Mouse (Mus musculus) gastrocnemius, adult 2 months (tissue): Measurements from ENCODE around the gene Gm12355. TPM values are rescaled to one million over a fixed set of nuclear protein-coding genes. Genes with fewer than 3 reads are reported as not detected.
A peak's percentile ranks its signal among the peaks of the same experiment; 100 is the strongest.

Experiments
- DNase-seq: peaks from one replicate; pipeline ENCODE4 v3.0.0; 2022
- H3K27ac ChIP-seq: fragments of 200-600 bp; 2 replicates; pipeline ENCODE4 v1.8.1; 2022; ENCODE audit warnings: mild to moderate bottlenecking
- H3K4me3 ChIP-seq: fragments of 200-600 bp; 2 replicates; pipeline ENCODE4 v1.8.1; 2022; ENCODE audit warnings: mild to moderate bottlenecking, moderate library complexity
- CTCF ChIP-seq: fragments of 200-600 bp; IDR thresholded peaks from 2 replicates; pipeline ENCODE4 v1.8.1; 2022; ENCODE audit warnings: antibody characterized with exemption, mild to moderate bottlenecking, moderate library complexity
- intact Hi-C: fragments of 180-260 bp; cut with DNase I; formaldehyde crosslinking; loops from one replicate; pipeline ENCODE4 v1.15.1; 2025
- total RNA-seq, 2 experiments: library from RNA; stranded (reverse); gene quantifications; 2 replicates each; pipeline ENCODE4 v1.2.3; 2021

The Gm12355 gene
- total RNA-seq, 2 experiments from 2014 or later, result 4.6 to 5.6 TPM

GRCm38 (mm10) chr11:98584629-98585177, 40.8 kb downstream of the Gm12355 start:
- Histone ChIP-seq H3K4me3 (no peak overlapping the region), H3K27ac (no peak overlapping the region)
- DNase-seq, result no peak
- intact Hi-C loops, result loop anchor here (5.0 kb wide), 1 partner anchor 32 kb away; the partner anchor contains the start of gene Zpbp2
- no peak for TF ChIP-seq CTCF

- Histone ChIP-seq H3K27ac (no peak overlapping the region), H3K4me3 (no peak overlapping the region)
- no peak for DNase-seq
- intact Hi-C loops, result no loop called here
- no peak for TF ChIP-seq CTCF
These were observed 41.3 kb downstream of the Gm12355 start for GRCm38 (mm10) chr11:98584146-98584545.

DNA sequence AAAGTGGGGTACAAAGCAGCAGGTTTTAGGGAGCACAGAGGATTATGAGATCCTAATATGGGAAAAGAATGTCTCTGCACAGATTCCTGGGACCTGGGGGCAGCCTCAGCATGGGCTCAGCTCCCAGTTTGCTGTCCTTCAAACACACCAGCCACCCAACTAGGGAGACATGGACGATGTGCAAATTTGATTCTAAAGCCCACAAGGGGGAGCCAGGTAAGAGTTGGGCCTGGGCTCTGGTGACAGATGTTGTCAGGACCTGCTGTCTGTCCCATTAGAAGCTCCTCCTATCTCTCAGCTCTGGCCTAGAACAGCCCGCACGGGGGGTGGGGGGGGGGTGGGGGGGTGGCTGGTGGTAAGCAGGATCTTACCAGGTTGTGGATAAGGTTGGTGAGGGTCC, 41.9 kb downstream of the Gm12355 start:
- no peak for DNase-seq
- Histone ChIP-seq H3K27ac (no peak overlapping the region), H3K4me3 (no peak overlapping the region)
- intact Hi-C loops, result no loop called here
- no peak for TF ChIP-seq CTCF

- DNase-seq, result no peak
- TF ChIP-seq CTCF, result no peak
- no peak overlapping the region for H3K27ac ChIP-seq
- H3K4me3 ChIP-seq, result no peak overlapping the region
- intact Hi-C loops, result no loop called here
These were observed 42.3 kb downstream of the Gm12355 start for GRCm38 (mm10) chr11:98583265-98583552.

DNA sequence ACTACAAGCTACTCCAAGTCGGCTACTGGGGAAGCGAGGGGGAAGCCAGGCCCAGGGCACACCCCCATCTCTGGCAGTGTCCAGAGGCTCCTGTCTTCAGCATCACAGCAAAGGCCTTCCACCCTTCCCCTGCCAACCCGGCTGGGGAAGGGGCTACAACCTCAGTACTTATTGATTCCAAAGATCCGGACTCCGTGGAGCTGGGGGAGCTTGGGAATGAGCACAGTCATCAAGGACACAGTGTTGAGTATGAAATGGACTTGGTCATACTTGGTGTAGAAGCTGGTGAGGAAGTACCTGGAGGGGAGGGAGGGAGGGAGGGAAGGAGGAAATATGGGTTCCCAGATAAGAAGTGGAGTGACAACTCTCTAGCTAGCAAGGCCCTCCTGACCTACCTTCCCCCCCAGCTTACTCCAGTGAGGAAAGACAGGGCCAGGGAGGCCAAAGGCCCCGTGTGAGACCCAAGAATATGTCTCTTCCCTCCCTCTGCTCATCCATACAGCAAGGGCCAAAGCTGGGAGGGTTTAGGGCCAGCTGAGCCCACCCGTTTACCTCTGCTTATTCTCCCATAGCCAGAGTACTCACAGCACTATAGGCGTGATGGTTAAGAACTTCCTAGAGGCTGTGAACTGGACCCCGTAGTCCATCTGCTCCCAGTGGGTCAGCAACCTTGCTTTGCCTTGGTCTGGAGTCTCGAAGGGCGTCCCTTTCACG, 42.8 kb downstream of the Gm12355 start:
- intact Hi-C loops, result no loop called here
- no peak overlapping the region for H3K27ac ChIP-seq
- no peak for DNase-seq
- no peak overlapping the region for H3K4me3 ChIP-seq
- no peak for TF ChIP-seq CTCF

GRCm38 (mm10) chr11:98582030-98582388, 43.5 kb downstream of the Gm12355 start:
- Histone ChIP-seq H3K27ac (no peak overlapping the region), H3K4me3 (no peak overlapping the region)
- DNase-seq, result no peak
- no peak for TF ChIP-seq CTCF
- intact Hi-C loops, result no loop called here

- TF ChIP-seq CTCF, result no peak
- Histone ChIP-seq H3K4me3 (no peak overlapping the region), H3K27ac (no peak overlapping the region)
- DNase-seq, result no peak
- intact Hi-C loops, result no loop called here
These were observed 44.0 kb downstream of the Gm12355 start for GRCm38 (mm10) chr11:98581286-98582029.

GRCm38 (mm10) chr11:98580301-98581121, 45.0 kb downstream of the Gm12355 start:
- no peak overlapping the region for H3K4me3 ChIP-seq
- H3K27ac ChIP-seq, result no peak overlapping the region
- intact Hi-C loops, result no loop called here
- no peak for TF ChIP-seq CTCF
- no peak for DNase-seq

- H3K4me3 ChIP-seq, result no peak overlapping the region
- intact Hi-C loops, result no loop called here
- no peak for TF ChIP-seq CTCF
- peak; percentile 51 for DNase-seq
- H3K27ac ChIP-seq, result peak overlapping the region; percentile 20; the same call in 1 of the 2 replicates
These were observed 47.7 kb downstream of the Gm12355 start for GRCm38 (mm10) chr11:98577776-98578175.

Other genes starting within 250 kb of the Gm12355 start
- gene Tcap, start 241.8 kb downstream of the Gm12355 start, total RNA-seq, result 1,000 to 10,000 TPM; 3,050 to 3,067 TPM
- 1 to 10 TPM; 1.8 to 5.9 TPM for gene Pnmt, start 239.2 kb downstream of the Gm12355 start, total RNA-seq
- 1 to 10 TPM; 2.2 to 3.0 TPM for gene Pgap3, start 225.2 kb downstream of the Gm12355 start, total RNA-seq
- 1 to 10 TPM; 1.6 to 1.9 TPM for gene Erbb2, start 213.2 kb downstream of the Gm12355 start, total RNA-seq
- gene Mien1, start 186.7 kb downstream of the Gm12355 start, total RNA-seq, result 10 to 100 TPM; 30.3 to 37.4 TPM
- not detected for gene Grb7, start 179.3 kb downstream of the Gm12355 start, total RNA-seq
- gene Ikzf3, start 79.6 kb downstream of the Gm12355 start, total RNA-seq, result under 1 TPM in 1 of 2 experiments, not detected in 1; 0.22 TPM
- gene Zpbp2, start 74.6 kb downstream of the Gm12355 start, total RNA-seq, result not detected
- 10 to 100 TPM; 24.5 to 25.7 TPM for gene Ormdl3, start 38.3 kb downstream of the Gm12355 start, total RNA-seq
- gene Lrrc3c, start 27.4 kb downstream of the Gm12355 start, total RNA-seq, result not detected
- 10 to 100 TPM; 17.7 to 28.8 TPM for gene Gsdma3, start 699 bp upstream of the Gm12355 start, total RNA-seq
- 1 to 10 TPM; 1.1 to 1.7 TPM for gene Gsdma2, start 21.1 kb upstream of the Gm12355 start, total RNA-seq
- gene Gsdma, start 38.7 kb upstream of the Gm12355 start, total RNA-seq, result under 1 TPM; 0.33 to 0.69 TPM
- gene Psmd3, start 56.9 kb upstream of the Gm12355 start, total RNA-seq, result 100 to 1,000 TPM; 101 to 106 TPM
- not detected for gene Csf3, start 75.6 kb upstream of the Gm12355 start, total RNA-seq
- 10 to 100 TPM; 52.0 to 58.4 TPM for gene Med24, start 103.8 kb upstream of the Gm12355 start, total RNA-seq
- 10 to 100 TPM; 78.8 to 96.8 TPM for gene Thra, start 115.0 kb upstream of the Gm12355 start, total RNA-seq
- gene Nr1d1, start 149.7 kb upstream of the Gm12355 start, total RNA-seq, result 100 to 1,000 TPM in 1 of 2 experiments, 10 to 100 TPM in 1; 56.3 to 152 TPM
- gene Msl1, start 169.9 kb upstream of the Gm12355 start, total RNA-seq, result 10 to 100 TPM; 51.8 to 69.4 TPM
- gene Casc3, start 179.2 kb upstream of the Gm12355 start, total RNA-seq, result 10 to 100 TPM; 17.4 to 21.9 TPM
- gene Rapgefl1, start 211.1 kb upstream of the Gm12355 start, total RNA-seq, result under 1 TPM; 0.22 to 0.26 TPM
- gene Wipf2, start 238.0 kb upstream of the Gm12355 start, total RNA-seq, result 1 to 10 TPM; 6.1 to 6.6 TPM